Mouse (Mus musculus): Measurements from ENCODE around the gene Gm21987.
"Not testable (repeated sequence)": the region's sequence is repeated elsewhere in the genome, so short reads cannot be mapped to it uniquely, and the experiment has no call there.

Gm21987 gene

DNA sequence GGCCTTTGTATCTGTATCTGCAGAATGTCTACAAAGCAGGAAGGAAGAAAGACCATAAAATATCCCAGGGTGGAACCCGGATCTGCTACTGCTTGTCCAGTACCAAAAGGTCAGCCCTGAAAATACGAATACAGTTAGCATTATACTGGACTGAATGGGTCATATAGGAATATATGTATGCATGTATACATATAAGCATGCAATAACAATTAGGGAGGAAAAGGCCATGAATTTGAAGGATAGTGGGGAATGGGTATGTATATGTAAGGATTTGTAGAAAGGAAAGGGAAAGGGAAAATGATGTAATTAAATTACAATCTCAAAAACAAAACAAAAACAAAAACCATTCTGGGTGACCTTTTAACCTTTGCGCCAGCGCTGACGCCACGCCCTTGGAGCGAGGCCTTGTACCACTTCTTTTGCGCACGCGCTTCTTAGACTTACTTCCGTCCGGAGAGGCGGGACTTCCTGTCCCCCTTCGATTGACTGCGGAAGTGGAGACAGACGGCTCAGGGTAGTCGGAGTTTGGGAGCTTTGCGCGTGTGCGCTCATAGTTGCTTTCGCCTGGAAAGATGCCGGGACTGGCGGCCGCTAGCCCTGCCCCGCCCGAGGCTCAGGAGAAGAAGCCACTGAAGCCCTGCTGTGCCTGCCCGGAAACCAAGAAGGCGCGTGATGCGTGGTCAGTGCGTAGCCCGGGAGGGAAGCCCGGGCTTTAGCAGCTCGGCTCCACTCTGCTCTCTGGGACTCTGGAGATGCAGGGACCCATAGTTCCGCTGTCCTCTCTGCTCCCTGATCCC, at the start of gene Gm21987, which contains the start of gene Cox17:
Gm21987 (plus strand) TSS at position 512 of the 797 bp plus-strand sequence.
Cox17 (plus strand) TSS at position 463 of the 797 bp plus-strand sequence.
- peak; percentile 89 for DNase-seq (ENCODE audit: low spot score)

DNA sequence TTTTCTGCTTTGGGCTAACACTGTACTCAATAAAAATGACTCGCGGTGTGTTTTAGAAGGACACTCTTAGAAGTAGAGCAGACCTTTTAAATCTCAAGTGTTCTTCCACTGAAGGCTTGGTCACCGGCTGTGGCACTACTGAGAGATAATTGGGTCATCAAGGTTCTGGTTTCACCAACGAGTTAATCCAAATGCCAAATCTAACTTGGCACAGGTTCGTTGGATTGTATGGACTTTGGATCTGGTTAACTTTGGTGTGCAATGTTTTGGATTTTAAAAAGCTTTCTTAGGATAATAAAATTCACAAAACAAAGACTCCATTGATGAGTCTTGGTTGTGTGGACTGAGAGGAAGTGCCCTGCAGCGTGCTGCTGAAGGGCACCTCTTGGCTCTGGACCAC, 48.4 kb upstream of the Gm21987 start:
- no peak for DNase-seq (ENCODE audit: low spot score)

DNA sequence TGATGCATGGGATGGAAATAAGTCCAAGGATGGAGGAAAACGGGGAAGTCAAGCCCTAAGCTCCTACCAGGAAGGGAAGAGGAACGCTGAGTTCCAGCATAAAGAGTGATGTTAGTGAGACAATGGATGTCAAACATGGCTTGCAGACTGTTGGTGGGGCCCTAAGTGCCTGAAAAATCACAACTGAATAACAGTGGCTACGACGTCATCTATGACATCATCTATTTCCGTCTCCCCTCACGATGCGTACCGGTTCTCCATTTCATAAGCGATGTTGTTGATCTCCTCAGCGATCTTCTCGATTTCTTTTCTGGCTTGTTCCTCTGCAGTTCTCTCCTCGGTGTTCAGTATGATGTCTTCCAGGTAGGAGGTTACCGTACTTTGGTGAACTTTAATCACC, 44.5 kb upstream of the Gm21987 start:
- DNase-seq (ENCODE audit: low spot score), result no peak

DNA sequence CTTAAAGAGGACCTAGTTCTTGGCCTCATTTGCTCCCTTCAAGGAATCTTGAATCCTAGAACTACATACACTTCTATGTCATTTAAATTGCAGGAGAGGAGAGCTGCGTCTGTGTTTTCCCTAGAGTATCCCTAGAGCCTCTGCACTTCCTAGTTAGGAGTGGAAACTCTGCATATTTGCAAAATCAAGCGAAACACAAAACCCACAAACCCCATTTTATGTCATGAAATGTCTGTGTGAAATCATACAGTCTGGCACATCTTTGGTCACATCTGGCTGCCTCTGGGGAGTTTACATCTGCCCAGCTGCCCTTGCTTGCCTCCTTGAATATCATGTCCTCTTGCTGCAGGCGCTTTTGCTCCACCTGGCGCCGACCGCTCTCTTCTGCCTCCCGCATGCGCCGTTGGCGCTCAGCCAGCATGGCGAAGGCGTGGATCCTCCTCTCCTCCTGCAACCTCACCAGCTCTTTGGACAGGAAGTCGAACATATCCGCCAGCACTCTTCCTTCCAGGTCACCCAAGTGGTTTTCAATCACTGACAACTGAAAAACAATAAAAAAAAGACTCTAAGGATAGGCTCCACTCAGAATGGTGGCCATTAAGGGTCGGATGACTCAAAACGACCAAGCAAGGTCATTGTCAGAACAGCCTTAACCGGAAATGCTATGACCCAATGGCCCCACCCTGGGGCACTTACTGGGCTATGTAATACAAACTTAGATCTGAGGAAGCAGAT, 42.2 kb upstream of the Gm21987 start:
- peak; percentile 61 for DNase-seq (ENCODE audit: low spot score)

DNA sequence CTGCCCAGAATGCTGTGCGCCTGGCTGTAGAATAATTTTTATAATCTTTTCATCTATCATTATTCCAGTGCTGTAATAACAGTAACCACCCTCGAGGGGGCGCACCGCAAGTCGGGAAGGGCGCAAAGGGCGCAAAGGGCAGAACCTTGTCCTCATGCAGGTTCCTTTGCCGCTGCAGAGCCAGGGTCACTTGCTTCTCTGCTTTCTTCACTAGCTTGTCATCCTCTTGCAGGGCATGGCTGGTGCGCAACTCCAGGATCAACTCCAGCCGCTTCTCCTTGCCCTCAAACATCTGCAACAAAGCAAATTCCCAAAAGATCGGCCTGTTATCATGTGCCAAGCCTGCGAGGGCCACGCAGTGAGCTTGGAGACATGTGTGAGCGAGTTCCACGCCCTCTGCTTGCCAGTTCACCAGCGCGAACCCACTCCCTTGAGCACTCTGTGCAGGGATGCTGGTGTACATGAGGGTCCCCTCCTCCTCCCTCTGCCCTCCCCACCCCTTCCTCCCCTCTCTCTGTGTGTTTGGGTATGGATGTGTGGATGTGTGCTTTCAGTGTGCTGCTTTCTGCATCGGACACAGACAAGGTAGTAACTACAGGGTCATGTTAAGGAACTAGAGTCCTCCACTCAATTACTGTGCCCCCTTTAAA, 40.1 kb upstream of the Gm21987 start:
- DNase-seq (ENCODE audit: low spot score), result peak; percentile 62

DNA sequence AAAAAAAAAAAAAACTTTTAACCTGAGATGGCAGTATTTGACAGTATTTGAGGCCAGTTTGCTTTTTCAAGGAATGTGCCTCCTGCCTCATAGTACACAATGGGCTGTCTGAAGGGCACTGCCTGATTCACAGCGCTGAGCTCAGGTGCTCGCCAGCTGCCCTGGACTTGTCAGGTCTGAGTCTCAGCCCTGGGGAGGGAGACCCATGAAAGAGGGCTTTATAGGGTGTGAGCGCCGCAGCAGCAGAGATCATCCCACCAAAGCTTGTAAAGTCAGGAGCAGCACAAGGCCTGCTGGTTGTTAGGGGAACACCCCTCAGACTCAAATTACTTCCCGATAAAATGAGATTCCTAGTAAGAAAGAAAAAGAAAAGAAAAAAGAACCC, 39.6 kb upstream of the Gm21987 start:
- DNase-seq (ENCODE audit: low spot score), result no peak

DNA sequence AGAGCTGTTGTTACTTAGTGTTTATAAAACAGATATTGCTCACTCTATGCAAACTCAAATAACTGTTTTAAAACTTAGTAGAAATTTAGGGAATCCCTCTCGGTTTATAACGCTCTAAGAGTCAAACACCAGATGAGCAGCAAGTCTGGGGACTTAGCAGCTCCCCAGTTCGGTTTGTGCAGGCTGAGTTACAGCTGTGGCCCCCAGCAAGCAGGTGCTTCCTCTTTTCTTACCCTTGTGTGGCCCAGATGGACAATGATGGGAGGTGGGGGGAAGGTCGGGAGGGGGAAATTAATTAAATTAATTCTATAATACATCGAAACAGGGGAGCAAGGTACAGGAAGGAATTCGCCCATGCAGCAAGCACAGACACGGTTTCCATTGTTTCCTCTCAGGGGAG, 39.2 kb upstream of the Gm21987 start:
- no peak for DNase-seq (ENCODE audit: low spot score)

DNA sequence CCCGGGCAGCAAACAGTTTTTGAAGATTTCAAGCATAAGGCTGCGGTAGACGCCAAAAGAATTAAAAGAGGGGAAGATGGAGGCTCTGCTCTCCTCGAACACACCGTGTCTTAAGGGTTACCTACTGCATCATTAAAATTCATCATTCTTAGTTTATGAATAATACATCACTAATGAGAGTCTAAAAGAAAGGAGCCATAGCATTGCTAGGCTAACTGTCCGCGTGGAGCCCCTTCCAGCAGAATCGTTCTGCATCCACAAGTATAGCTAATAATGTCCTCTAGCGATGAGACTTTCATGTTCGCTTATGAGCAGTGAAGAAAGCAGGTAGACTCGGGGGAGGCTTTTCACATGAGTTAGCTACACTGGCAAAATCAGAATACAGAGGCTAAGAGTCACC, 38.6 kb upstream of the Gm21987 start:
- DNase-seq (ENCODE audit: low spot score), result no peak

DNA sequence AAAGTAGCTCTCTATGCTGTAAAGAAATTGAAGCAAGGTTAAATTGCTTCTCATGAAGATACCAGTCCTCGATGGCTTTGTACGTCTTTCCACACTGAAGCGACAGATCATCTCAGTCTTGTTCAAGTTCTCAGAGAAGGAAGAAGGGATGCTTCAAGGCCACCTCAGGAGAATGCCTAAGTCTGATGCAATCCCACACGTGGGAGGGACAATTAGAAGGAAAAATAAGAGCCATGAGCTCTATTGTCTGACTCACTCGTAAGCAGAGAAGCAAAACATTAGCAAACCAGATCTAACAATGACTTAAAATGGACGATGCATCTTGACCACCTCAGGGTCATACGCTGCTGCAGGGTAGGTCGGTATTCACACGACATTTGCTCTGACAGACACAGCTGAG, 28.3 kb upstream of the Gm21987 start:
- DNase-seq (ENCODE audit: low spot score), result no peak

DNA sequence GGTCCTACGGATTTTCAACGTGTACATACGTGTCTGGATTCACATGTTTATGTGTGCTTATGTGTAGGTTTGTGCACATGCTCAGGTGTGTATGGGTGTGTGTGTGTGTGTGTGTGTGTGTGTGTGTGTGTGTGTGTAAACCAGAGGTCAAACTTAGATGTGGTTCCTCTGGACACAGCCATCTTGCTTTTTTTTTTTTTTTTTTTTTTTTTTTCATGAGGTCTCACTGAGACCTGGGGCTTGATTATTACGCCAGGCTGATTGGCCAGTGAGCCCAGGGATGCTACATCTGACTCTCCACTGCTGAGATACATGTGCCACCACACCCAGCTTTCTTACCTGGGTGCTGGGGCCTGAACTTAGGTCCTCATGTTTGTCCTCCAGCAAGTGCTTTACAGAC, 27.8 kb upstream of the Gm21987 start:
- DNase-seq (ENCODE audit: low spot score), result no peak

DNA sequence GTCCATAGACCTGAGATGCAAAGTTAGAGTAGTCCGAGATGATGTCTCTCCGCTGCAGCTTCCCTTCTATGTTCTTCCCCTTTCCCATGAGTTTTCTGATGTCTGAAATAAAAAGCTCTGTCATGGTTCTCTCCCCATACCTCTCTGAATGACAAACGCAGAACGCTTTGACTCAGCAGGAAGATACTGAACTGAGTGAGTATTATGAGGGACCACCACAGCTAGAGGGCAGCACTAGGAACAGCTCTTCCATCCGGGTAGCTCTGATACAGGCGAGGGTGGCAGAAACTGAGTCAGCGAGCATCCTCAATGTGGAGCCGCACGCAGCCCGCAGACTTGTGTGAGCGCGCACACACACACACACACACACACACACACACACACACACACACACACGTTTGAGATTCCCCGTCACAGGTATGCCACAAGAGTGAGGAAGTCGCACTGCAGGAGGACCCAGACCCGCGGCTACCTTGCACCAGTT, 25.3 kb upstream of the Gm21987 start:
- DNase-seq (ENCODE audit: low spot score), result peak; percentile 54

DNA sequence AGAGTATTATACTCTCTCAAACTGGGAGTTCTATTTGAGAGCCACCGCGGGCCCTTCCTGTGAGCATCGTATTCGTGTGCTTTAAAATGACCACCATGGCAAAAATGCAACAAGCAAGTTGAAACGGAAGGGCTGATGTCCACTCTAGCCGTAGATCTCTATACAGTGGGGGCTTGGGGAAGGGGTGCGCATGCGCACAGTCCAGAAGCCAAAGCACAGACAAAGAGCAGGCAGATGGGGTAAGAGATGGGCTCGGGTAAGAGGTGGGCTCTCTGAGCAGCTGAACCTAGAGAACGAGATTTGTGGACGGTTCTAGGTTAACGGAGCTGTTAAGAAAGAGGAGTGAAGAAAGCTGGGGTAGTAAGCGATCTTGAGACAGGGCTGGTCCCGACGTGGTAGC, 22.5 kb upstream of the Gm21987 start:
- no peak for DNase-seq (ENCODE audit: low spot score)

DNA sequence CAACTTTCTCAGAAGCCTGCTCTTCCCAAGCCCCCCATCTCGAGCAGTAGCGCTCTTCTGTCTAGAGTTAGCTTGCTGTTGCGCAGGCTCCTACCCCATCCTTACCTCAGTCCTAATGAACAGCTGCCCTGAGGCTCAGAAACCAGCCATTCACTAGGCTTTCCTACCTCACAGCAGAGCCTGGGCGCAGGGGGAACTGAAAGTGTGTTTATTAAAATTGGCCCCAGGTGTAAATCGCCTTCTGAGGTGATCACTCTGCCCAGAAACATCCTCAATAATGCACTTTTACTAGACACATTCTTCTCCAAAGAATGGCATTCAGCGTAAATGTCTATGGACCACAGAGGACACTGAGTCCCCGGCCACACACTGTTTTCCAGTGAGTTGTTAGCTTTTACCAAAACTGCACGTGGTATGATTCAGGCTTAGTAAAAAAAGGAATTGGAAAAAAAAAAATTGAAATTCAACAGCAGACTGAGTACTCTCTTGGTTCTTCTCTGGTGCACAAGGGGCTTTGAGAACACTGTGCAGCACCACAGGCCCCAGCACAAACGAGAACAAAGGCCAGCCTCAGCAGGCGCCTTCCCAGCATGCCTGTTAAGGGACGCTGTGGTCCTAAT, 20.0 kb upstream of the Gm21987 start:
- no peak for DNase-seq (ENCODE audit: low spot score)

DNA sequence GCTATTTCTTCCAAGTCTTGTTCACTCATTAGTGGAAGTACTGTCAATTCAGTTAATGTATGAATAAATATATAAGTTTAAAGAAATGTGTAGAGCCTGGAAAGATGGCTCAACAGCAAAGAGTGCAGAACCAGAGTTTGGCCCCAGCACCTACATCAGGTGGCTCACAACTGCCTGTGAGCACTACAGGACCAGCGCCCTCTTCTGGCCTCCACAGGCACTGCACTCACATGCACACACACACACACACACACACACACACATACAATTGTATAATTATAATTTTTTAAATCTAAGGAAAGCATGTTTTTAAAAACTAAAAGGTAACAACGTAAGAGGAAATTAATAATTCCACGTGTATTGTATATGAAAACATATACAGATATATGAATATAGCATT, 17.5 kb upstream of the Gm21987 start:
- no peak for DNase-seq (ENCODE audit: low spot score)

DNA sequence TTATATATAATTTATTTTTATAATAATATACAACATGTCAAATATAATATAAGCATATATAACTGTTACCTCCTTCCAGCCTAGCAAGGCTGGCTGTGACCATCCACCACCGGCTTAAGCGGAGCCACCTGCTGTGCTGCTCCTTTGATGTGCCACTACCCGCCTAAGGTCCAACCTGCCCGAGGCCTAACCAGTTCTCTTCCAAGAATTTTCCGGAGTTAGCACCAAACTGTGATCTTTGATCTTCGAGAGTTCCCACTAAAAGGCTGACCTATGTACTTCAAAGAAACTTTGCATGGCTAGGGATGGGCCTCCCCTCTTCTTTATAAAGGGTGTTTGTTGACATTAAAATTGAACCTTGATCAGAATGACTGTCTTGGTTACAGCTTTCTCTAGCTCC, 12.4 kb upstream of the Gm21987 start:
- DNase-seq (ENCODE audit: low spot score), result no peak

DNA sequence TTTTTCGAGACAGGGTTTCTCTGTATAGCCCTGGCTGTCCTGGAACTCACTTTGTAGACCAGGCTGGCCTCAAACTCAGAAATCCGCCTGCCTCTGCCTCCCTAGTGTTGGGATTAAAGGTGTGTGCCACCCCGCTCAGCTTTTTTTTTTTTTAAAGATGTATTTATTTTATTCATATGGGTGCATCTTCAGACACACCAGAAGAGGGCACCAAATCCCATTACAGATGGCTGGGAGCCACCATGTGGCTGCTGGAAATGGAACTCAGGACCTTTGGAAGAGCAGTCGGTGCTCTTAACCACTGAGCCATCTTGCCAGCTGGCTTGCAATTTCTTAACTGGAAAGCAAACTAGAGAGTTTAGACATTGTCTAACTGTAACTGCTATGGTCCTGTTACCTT, 8.8 kb upstream of the Gm21987 start:
- DNase-seq (ENCODE audit: low spot score), result not testable (repeated sequence)

DNA sequence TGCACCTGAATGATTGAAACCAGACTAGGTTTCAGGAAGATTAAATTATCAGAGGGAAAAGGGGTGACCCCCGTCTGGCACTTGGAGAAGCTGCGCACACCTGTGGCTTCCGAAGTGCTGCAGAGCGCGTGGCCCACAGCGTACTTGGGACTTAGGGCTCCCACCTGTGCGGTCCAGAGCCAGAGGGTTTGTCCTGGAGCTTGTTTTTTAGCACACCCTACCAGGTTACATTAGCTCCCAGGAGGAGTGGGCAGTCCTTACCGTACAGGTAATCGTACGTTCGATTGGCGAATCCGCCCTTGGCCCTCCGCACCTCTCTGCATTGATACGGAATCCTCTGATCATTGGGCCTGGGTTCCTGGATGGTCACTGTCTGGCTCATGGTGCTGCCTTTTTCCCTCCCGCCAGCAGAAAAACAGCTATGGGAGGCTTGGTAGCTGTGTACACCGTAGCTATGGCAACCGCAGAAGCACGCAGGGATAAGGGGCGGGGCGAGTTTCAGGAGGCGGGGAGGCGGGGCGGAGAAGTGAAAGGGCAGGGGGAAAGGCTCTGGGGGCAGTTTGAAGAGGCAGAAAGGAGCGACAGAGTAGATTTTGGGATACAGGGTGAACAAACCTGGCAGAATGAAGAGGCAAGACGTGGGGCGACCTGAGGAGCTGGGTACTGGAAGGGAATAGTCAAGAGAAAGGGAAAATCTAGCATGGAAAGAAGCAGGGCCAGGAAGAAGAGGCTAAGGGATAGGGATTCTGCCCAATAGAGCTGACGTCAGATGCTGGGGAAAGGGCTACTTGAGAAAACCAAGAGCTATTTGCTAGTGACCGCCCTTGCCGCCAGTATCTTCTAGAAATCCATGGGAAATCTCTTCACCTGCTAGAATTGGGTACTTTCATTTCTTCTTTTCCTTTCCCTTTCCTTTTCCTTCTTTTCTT, 5.2 kb upstream of the Gm21987 start, which contains the start of gene Maats1:
Maats1 (minus strand) TSS at position 748 of the 929 bp plus-strand sequence.
- peak; percentile 92 for DNase-seq (ENCODE audit: low spot score)

DNA sequence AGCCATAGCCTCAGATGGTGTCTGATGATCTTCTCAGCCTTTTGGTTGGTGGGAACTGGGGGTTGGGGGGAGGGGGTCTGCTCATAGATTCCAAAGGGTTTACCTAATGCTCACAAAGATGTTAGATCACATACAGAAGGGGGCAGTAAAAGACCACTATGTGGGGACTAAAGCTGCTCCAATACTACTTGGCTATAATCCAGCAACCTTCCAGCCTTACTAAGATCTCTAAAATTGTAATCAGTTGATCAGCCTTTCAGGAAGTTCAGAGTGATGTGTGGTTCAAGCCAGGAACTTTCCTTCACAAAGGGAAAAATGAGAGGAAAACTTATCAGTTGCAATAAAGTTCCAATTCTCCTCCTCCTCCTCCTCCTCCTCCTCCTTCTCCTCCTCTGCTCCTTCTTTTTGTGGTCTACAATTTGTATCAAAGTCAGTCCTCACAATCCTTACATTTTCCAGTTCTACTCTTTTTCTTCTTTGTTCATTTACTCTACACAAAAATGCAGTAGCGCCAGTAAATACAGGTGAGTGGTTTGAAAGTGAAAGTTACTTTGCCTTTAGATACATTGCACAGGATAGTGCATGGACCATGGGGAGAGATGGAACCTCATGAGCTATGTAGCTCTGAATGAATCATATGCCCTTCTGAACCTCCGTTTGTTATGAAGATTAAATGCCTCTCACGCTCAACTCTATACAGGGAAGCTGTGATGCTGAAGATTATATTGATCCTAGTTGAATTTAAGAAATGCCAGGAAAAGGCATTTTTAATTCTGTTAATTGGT, 1.7 kb upstream of the Gm21987 start:
- DNase-seq (ENCODE audit: low spot score), result no peak

DNA sequence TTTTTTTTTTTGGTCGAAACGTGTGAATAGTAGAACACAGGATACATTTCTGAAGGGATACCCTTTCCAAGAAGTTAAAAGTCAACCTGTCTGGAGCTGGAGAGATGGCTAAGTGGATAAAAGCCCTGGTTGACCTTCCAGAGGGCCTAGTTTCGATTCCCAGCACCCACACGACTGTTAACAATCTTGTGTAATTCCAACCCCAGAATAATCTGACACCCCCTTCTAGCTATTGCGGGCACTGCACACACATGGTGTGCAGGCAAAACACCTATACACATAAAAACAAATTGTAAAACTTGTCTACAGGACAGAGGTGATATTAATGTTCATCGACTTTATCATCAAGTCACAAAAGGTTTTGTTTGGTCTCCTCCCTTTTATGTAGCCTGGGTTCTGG, 748 bp downstream of the Gm21987 start:
- no peak for DNase-seq (ENCODE audit: low spot score)

DNA sequence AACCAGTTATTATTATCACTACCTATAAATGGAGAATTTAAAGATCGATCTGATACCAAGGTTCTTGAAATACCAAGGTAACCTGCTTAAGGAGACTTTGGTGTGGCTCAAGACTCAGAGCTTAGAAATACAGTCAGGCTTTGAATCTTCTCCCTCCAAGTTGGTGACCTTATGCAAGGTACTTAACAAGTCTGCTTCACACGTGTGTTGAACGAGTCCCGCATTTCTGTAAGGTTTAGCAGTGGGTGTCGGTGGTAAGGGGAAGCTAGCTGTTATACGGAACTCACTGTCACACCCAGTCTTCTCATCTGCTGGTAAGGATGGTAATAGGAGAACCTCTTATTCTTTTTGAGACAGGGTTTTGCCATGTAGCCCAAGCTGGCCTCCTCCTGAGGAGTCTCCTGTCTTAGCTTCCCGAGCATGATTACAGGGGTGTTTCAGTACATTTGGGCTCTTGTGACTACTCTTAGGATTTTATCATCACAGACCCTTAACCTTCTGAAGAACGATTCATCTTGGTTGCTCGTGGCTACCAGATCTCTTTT, 1.4 kb downstream of the Gm21987 start:
- DNase-seq (ENCODE audit: low spot score), result no peak
